Mouse (Mus musculus): Measurements from ENCODE around the gene Malsu1. TPM values are rescaled to one million over a fixed set of nuclear protein-coding genes. Genes with fewer than 3 reads are reported as not detected.

Malsu1 gene
- 65.0 and 71.1 TPM in 2 replicates for polyA plus RNA-seq (2016; fragmentation: Nextera tagmentation; extraction: Ambion mirVana)

GRCm38 (mm10) chr6:49073304-49074116, at the start of gene Malsu1:
Gene Malsu1 (plus strand): TSS chr6:49073795.
- 0 out of 2 replicates have a peak, but pooled peaks cover 4% of the 10 kb centered on the region for H3K36me3 ChIP-seq
- WGBS: under 1% methylated on average over 49 of the region's 49 CpGs
- H3K4me3 ChIP-seq: peak within 1 kb of the TSS; percentile 86

GRCm38 (mm10) chr6:49025290-49025689, 48.3 kb upstream of the Malsu1 start:
- Histone ChIP-seq H3K27me3 (ENCODE audit: low read depth, poor library complexity, severe bottlenecking) (no peaks in the 10 kb centered on the region), H3K4me1 (peaks cover 7% of the 10 kb centered on the region; the same call in 1 of the 2 replicates), H3K36me3 (no peaks in the 10 kb centered on the region), H3K27ac (replicated peaks) (no peak overlapping the region), H3K4me3 (no peak overlapping the region), H3K9me3 (replicated peaks) (no peaks in the 10 kb centered on the region)
- no peak for DNase-seq (ENCODE audit: low spot score)
- WGBS: 95% methylated on average over 7 of the region's 7 CpGs

More at GRCm38 (mm10) chr6:49073304-49074116, at the start of gene Malsu1:
- peak within 1 kb of the TSS; percentile 91 for H3K27ac ChIP-seq (replicated peaks)
- peaks cover 17% of the 10 kb centered on the region for H3K4me1 ChIP-seq
- peak; percentile 94 for DNase-seq (ENCODE audit: low spot score)
- no peaks in the 10 kb centered on the region for H3K27me3 ChIP-seq (ENCODE audit: low read depth, poor library complexity, severe bottlenecking)
- no peaks in the 10 kb centered on the region for H3K9me3 ChIP-seq (replicated peaks)

GRCm38 (mm10) chr6:49026496-49026895, 47.1 kb upstream of the Malsu1 start:
- Histone ChIP-seq H3K4me3 (no peak overlapping the region), H3K27ac (replicated peaks) (no peak overlapping the region), H3K36me3 (no peaks in the 10 kb centered on the region), H3K4me1 (no peaks in the 10 kb centered on the region), H3K9me3 (replicated peaks) (no peaks in the 10 kb centered on the region), H3K27me3 (ENCODE audit: low read depth, poor library complexity, severe bottlenecking) (no peaks in the 10 kb centered on the region)
- whole genome bisulfite sequencing: 95% methylated on average over 5 of the region's 5 CpGs
- no peak for DNase-seq (ENCODE audit: low spot score)

- no peak overlapping the region for H3K27ac ChIP-seq (replicated peaks)
- H3K9me3 ChIP-seq (replicated peaks): no peaks in the 10 kb centered on the region
- 89% methylated on average over 6 of the region's 6 CpGs for WGBS
- H3K36me3 ChIP-seq: no peaks in the 10 kb centered on the region
- no peaks in the 10 kb centered on the region; the same call in 1 of the 2 replicates for H3K4me1 ChIP-seq
- DNase-seq (ENCODE audit: low spot score): no peak
- no peaks in the 10 kb centered on the region for H3K27me3 ChIP-seq (ENCODE audit: low read depth, poor library complexity, severe bottlenecking)
- no peak overlapping the region for H3K4me3 ChIP-seq
Observed at GRCm38 (mm10) chr6:49028019-49028418, 45.6 kb upstream of the Malsu1 start.

GRCm38 (mm10) chr6:49028708-49029107, 44.9 kb upstream of the Malsu1 start:
- 91% methylated on average over 3 of the region's 3 CpGs for WGBS
- Histone ChIP-seq H3K36me3 (no peaks in the 10 kb centered on the region), H3K4me1 (no peaks in the 10 kb centered on the region; the same call in 1 of the 2 replicates), H3K9me3 (replicated peaks) (no peaks in the 10 kb centered on the region), H3K27ac (replicated peaks) (no peak overlapping the region), H3K4me3 (no peak overlapping the region), H3K27me3 (ENCODE audit: low read depth, poor library complexity, severe bottlenecking) (no peaks in the 10 kb centered on the region)
- no peak for DNase-seq (ENCODE audit: low spot score)

GRCm38 (mm10) chr6:49031230-49031629, 42.4 kb upstream of the Malsu1 start:
- 90% methylated on average over 4 of the region's 4 CpGs for WGBS
- no peak for DNase-seq (ENCODE audit: low spot score)
- H3K36me3 ChIP-seq: no peaks in the 10 kb centered on the region
- no peaks in the 10 kb centered on the region for H3K9me3 ChIP-seq (replicated peaks)
- H3K27ac ChIP-seq (replicated peaks): no peak overlapping the region
- H3K4me3 ChIP-seq: no peak overlapping the region
- H3K27me3 ChIP-seq (ENCODE audit: low read depth, poor library complexity, severe bottlenecking): peaks cover 11% of the 10 kb centered on the region
- peaks cover under 1% of the 10 kb centered on the region; the same call in 1 of the 2 replicates for H3K4me1 ChIP-seq

GRCm38 (mm10) chr6:49032783-49033182, 40.8 kb upstream of the Malsu1 start:
- Histone ChIP-seq H3K36me3 (no peaks in the 10 kb centered on the region), H3K27me3 (ENCODE audit: low read depth, poor library complexity, severe bottlenecking) (peaks cover 24% of the 10 kb centered on the region), H3K9me3 (replicated peaks) (no peaks in the 10 kb centered on the region), H3K4me1 (peaks cover 10% of the 10 kb centered on the region), H3K27ac (replicated peaks) (no peak overlapping the region), H3K4me3 (no peak overlapping the region)
- 77% methylated on average over 4 of the region's 4 CpGs for WGBS
- no peak for DNase-seq (ENCODE audit: low spot score)

GRCm38 (mm10) chr6:49036275-49037267, 37.0 kb upstream of the Malsu1 start, which contains the start of gene Gpnmb:
Gene Gpnmb (plus strand): TSS chr6:49036546.
- H3K4me3 ChIP-seq: peak within 1 kb of the TSS; percentile 26
- WGBS: 49% methylated on average over 28 of the region's 28 CpGs
- DNase-seq (ENCODE audit: low spot score): no peak

GRCm38 (mm10) chr6:49037268-49037662, 36.3 kb upstream of the Malsu1 start:
- Histone ChIP-seq H3K36me3 (no peaks in the 10 kb centered on the region), H3K27me3 (ENCODE audit: low read depth, poor library complexity, severe bottlenecking) (peaks cover 27% of the 10 kb centered on the region), H3K4me1 (peaks cover 15% of the 10 kb centered on the region), H3K4me3 (no peak overlapping the region), H3K9me3 (replicated peaks) (no peaks in the 10 kb centered on the region), H3K27ac (replicated peaks) (0 out of 2 replicates have a peak overlapping the region, but pooled peaks have one; percentile 42)
- 66% methylated on average over 12 of the region's 12 CpGs for WGBS
- DNase-seq (ENCODE audit: low spot score): no peak

More at GRCm38 (mm10) chr6:49036275-49037267, 37.0 kb upstream of the Malsu1 start, which contains the start of gene Gpnmb:
- H3K4me1 ChIP-seq: peaks cover 15% of the 10 kb centered on the region
- H3K9me3 ChIP-seq (replicated peaks): no peaks in the 10 kb centered on the region
- H3K27me3 ChIP-seq (ENCODE audit: low read depth, poor library complexity, severe bottlenecking): peaks cover 27% of the 10 kb centered on the region
- H3K36me3 ChIP-seq: no peaks in the 10 kb centered on the region
- H3K27ac ChIP-seq (replicated peaks): peak within 1 kb of the TSS; percentile 42; the same call in 1 of the 2 replicates

GRCm38 (mm10) chr6:49039470-49040180, 34.0 kb upstream of the Malsu1 start:
- H3K27me3 ChIP-seq (ENCODE audit: low read depth, poor library complexity, severe bottlenecking): peaks cover 27% of the 10 kb centered on the region
- peaks cover 15% of the 10 kb centered on the region for H3K4me1 ChIP-seq
- no peaks in the 10 kb centered on the region for H3K36me3 ChIP-seq
- H3K27ac ChIP-seq (replicated peaks): peak overlapping the region; percentile 84
- peak; percentile 65 for DNase-seq (ENCODE audit: low spot score)
- no peaks in the 10 kb centered on the region for H3K9me3 ChIP-seq (replicated peaks)
- WGBS: 17% methylated on average over 18 of the region's 18 CpGs
- peak overlapping the region; percentile 47 for H3K4me3 ChIP-seq

- H3K4me1 ChIP-seq: peaks cover 26% of the 10 kb centered on the region
- H3K4me3 ChIP-seq: no peak overlapping the region
- H3K27me3 ChIP-seq (ENCODE audit: low read depth, poor library complexity, severe bottlenecking): peaks cover 8% of the 10 kb centered on the region; the same call in 1 of the 2 replicates
- no peaks in the 10 kb centered on the region for H3K36me3 ChIP-seq
- WGBS: 73% methylated on average over 6 of the region's 6 CpGs
- no peak overlapping the region for H3K27ac ChIP-seq (replicated peaks)
- no peaks in the 10 kb centered on the region for H3K9me3 ChIP-seq (replicated peaks)
- no peak for DNase-seq (ENCODE audit: low spot score)
Observed at GRCm38 (mm10) chr6:49046502-49046901, 27.1 kb upstream of the Malsu1 start.

GRCm38 (mm10) chr6:49046976-49047375, 26.6 kb upstream of the Malsu1 start:
- H3K27me3 ChIP-seq (ENCODE audit: low read depth, poor library complexity, severe bottlenecking): peaks cover 12% of the 10 kb centered on the region; the same call in 1 of the 2 replicates
- peaks cover 30% of the 10 kb centered on the region for H3K4me1 ChIP-seq
- H3K36me3 ChIP-seq: no peaks in the 10 kb centered on the region
- no peak overlapping the region for H3K4me3 ChIP-seq
- WGBS: 83% methylated on average over 8 of the region's 8 CpGs
- no peak for DNase-seq (ENCODE audit: low spot score)
- H3K9me3 ChIP-seq (replicated peaks): no peaks in the 10 kb centered on the region
- H3K27ac ChIP-seq (replicated peaks): no peak overlapping the region
